Mouse (Mus musculus) forebrain, embryonic 13.5 days (tissue): ENCODE results near the gene Aco2. TPM values are rescaled to one million over a fixed set of nuclear protein-coding genes. Genes with fewer than 3 reads are reported as not detected.
A peak's percentile ranks its signal among the peaks of the same experiment; 100 is the strongest.

ENCODE experiments used
- ATAC-seq: fragments of 200-750 bp; cut with Nextera tagmentation; 2 replicates; pipeline ENCODE4 v1.8.0; 2017
- H3K27ac ChIP-seq: fragments of 300-500 bp; sonication (generic); 2 replicates; pipeline ENCODE4 v1.5.1; 2015; ENCODE audit warnings: inconsistent platforms, mild to moderate bottlenecking, moderate library complexity
- H3K27me3 ChIP-seq: fragments of 300-500 bp; sonication (generic); 2 replicates; pipeline ENCODE4 v1.6.1; 2015; ENCODE audit warnings: mild to moderate bottlenecking, inconsistent platforms
- H3K36me3 ChIP-seq: fragments of 300-500 bp; sonication (generic); 2 replicates; pipeline ENCODE4 v1.6.1; 2015; ENCODE audit warnings: mild to moderate bottlenecking, inconsistent platforms; ENCODE audit not compliant: poor library complexity, severe bottlenecking
- H3K4me1 ChIP-seq: fragments of 300-500 bp; sonication (generic); 2 replicates; pipeline ENCODE4 v1.6.1; 2015; ENCODE audit warnings: inconsistent platforms
- H3K4me2 ChIP-seq: fragments of 300-500 bp; sonication (generic); 2 replicates; pipeline ENCODE4 v1.6.1; 2015; ENCODE audit warnings: inconsistent platforms, mild to moderate bottlenecking, moderate library complexity
- H3K4me3 ChIP-seq: fragments of 300-500 bp; sonication (generic); 2 replicates; pipeline ENCODE4 v1.5.1; 2015; ENCODE audit warnings: mild to moderate bottlenecking, inconsistent platforms
- H3K9ac ChIP-seq: fragments of 300-500 bp; sonication (generic); 2 replicates; pipeline ENCODE4 v1.6.1; 2015; ENCODE audit warnings: mild to moderate bottlenecking, inconsistent platforms
- H3K9me3 ChIP-seq: fragments of 300-500 bp; sonication (generic); replicated peaks from 2 replicates; pipeline ENCODE4 v1.6.1; 2016; ENCODE audit warnings: inconsistent platforms
- WGBS: fragments of 180-500 bp; shearing (Covaris S2); methylation state at CpG from one replicate; pipeline ENCODE4 v1.1.7; 2015; 5-methylcytosine and 5-hydroxymethylcytosine counted together
- polyA plus RNA-seq: library from polyadenylated mRNA; unstranded; fragments of >200 nt; fragmentation: Nextera tagmentation; extraction: Ambion mirVana; gene quantifications from 2 replicates; pipeline ENCODE4 v1.2.1, GENCODE M21; 2015

Gene Aco2
- polyA plus RNA-seq, 1 experiment from 2014 or later = 202 TPM

DNA sequence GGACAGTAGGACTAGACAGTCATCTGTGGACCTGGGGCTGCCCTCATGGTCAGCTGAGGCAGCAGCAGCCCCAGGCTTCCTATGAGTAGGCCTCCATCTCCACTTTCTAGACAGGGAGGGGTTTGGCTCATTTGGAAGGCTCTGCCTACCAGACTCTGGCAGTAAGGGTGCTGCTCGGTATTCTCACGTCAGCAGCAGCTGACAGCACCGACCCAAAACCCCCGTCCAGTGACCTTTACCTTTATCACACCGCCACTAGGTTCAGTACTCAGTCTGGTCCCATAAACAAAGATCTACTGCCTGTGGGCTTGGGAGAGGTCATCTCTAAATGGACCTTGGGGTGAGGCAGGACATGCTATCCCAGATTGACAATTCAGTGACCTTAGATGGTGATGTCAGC is 43.6 kb downstream of the Aco2 start:
- Histone ChIP-seq H3K36me3 (peaks cover 78% of the 10 kb centered on the region), H3K4me3 (no peak overlapping the region), H3K4me2 (no peak overlapping the region), H3K27ac (no peak overlapping the region), H3K27me3 (no peaks in the 10 kb centered on the region), H3K9me3 (no peaks in the 10 kb centered on the region), H3K4me1 (no peaks in the 10 kb centered on the region), H3K9ac (no peak overlapping the region)
- ATAC-seq = no peak
- 81% methylated on average over 5 of the region's 5 CpGs for WGBS

DNA sequence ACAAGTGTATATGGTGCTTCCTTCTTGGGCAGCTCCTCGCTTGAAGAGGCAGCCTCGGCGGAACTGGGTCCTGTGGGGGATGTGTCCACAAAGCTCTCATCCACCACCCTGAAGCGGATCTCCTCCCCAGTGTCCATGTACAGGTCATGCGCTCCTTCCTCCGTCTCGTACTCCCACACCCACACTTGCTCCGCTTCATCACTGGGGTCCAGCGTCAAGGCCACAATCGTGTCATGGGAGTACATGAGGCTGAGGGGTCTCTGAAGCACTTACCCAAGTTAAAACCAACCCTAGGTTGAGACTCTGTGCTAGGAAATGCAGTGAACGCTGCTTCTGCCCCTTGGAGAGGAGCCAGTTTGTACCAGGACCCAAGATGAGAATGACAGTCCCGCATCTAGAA is 45.1 kb downstream of the Aco2 start:
- ATAC-seq = no peak
- no peak overlapping the region for H3K27ac ChIP-seq
- no peaks in the 10 kb centered on the region for H3K27me3 ChIP-seq
- peaks cover 4% of the 10 kb centered on the region; the same call in 1 of the 2 replicates for H3K4me1 ChIP-seq
- no peak overlapping the region for H3K4me3 ChIP-seq
- 91% methylated on average over 12 of the region's 12 CpGs for WGBS
- no peak overlapping the region for H3K9ac ChIP-seq
- H3K4me2 ChIP-seq = no peak overlapping the region
- H3K36me3 ChIP-seq = peaks cover 63% of the 10 kb centered on the region
- H3K9me3 ChIP-seq = no peaks in the 10 kb centered on the region

DNA sequence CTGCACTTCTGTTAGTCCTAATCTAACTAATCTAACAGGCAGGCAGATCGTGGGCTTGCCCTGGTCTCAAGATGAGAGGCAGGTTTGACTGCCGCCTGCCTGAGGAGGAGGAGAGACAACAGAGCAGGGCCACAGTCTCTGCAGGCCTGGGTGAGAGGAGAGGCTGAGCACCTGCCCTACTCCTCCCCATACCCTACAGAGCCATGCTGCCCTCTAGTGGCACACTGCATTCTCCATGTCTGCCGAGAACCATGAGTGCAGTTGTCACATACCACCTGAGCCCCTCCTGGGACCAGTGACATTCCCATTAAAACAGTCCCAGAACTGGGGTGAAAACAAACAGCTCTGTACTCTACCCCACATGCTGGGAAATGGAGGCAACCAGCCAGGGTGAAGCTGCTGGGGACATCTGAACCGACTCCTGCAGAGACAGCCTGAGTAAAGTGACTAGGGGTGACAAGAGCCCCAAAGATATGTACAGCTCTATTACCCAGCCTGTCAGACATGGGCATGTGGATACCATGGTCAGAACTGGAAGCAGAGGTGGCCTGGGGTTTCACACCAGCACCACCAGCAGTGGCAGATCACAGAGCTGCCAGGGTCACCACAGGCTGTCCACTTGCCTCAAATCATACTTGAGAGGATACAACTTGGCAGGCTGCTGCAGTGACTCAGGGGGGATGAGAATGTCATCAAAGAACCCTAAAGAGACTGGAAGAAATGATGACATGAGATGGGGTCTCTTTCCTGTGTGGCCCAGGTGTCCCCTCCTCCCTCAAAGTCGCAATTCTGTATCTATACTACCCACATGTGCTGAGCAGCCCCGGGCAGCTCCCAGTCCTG is 45.7 kb downstream of the Aco2 start:
- 61% methylated on average over 6 of the region's 6 CpGs for WGBS
- Histone ChIP-seq H3K9me3 (no peaks in the 10 kb centered on the region), H3K27me3 (no peaks in the 10 kb centered on the region), H3K4me1 (peaks cover 4% of the 10 kb centered on the region; the same call in 1 of the 2 replicates), H3K4me2 (no peak overlapping the region), H3K4me3 (no peak overlapping the region), H3K36me3 (peaks cover 56% of the 10 kb centered on the region), H3K9ac (no peak overlapping the region), H3K27ac (no peak overlapping the region)
- ATAC-seq = 0 out of 2 replicates have a peak, but pooled peaks have one; percentile 37

DNA sequence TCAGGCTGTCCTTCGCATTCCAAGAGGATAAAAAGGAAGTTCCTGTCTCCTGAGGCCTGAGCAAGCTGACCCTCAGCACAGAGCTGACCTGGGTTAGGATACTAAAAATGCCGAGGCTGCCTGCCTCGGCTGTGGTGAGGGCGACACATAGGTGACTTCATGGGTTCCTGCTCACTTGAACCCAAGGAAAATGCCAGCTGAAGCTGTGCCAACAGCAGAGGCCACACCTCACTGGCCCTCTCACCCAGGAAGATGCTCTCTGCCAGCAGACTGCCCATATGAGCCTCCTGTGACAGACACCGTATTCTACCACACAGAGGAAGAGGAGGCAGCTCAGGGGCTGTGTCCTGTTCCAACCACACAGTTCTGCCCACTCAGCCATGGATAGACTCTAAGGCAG is 47.0 kb downstream of the Aco2 start:
- no peak for ATAC-seq
- Histone ChIP-seq H3K4me3 (no peak overlapping the region), H3K9me3 (no peaks in the 10 kb centered on the region), H3K27ac (no peak overlapping the region), H3K27me3 (no peaks in the 10 kb centered on the region), H3K36me3 (peaks cover 44% of the 10 kb centered on the region), H3K4me1 (peaks cover 6% of the 10 kb centered on the region), H3K9ac (no peak overlapping the region), H3K4me2 (no peak overlapping the region)
- 85% methylated on average over 5 of the region's 5 CpGs for WGBS

DNA sequence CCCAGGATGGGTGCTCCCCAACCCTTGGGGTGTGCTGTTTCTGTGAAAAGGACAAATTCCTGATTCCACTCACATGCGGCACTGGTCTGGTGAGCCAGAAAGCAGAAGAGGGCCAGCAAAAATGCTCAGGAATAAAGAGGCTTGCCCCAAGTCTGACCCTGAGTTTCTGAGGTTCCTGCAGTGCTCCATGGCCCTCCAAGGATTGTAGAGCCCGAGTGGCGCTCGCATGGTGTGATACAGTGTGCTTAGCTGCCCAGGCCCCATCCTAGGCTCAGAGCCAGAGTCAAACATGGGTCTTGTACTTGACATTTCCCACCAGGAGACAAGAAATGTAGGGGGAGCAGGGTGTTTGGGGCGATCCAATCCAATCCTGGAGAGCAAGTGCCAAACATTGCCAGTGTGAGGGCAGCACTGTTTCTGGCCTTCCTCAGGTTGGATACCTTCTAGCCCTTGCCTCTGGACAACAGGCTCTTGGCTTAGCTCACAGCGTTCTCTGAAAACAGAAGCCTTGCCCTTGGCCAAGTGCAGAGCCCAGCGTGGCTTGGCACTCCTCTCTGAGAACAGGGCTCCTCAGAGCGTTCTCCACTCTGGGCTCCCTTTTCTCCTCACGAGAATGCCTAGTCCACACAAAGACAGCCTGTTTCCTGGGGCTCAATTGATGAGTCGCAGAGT is 48.6 kb downstream of the Aco2 start:
- H3K27ac ChIP-seq = no peak overlapping the region; the same call in 1 of the 2 replicates

DNA sequence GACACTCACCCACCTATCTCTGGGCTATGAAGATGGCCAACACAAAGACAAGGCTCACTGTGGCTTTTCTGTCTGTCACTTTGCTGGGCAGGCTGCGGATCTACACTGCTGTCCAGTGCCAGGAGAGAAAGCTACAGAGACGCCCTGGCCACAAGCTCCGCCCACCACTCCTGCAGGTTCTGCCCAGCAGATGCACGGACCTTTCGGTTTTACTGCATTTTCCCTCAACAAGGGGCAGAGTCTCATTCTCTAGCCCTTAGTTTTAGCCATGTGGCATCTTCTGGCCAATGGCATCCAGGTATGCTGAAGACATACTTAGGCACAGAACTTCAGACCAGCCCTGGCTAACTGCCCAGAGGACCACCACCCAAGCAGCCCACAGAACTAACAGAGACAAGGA is 49.1 kb downstream of the Aco2 start:
- Histone ChIP-seq H3K27ac (no peak overlapping the region; the same call in 1 of the 2 replicates), H3K36me3 (peaks cover 22% of the 10 kb centered on the region), H3K9me3 (no peaks in the 10 kb centered on the region), H3K4me1 (peaks cover 21% of the 10 kb centered on the region), H3K27me3 (no peaks in the 10 kb centered on the region), H3K4me3 (no peak overlapping the region), H3K4me2 (no peak overlapping the region), H3K9ac (peak overlapping the region; percentile 2; the same call in 1 of the 2 replicates)
- ATAC-seq = no peak
- 70% methylated on average over 5 of the region's 5 CpGs for WGBS

More for the DNA sequence above, 48.6 kb downstream of the Aco2 start:
- ATAC-seq = no peak
- Histone ChIP-seq H3K9me3 (no peaks in the 10 kb centered on the region), H3K4me1 (peaks cover 21% of the 10 kb centered on the region), H3K4me2 (no peak overlapping the region), H3K36me3 (peaks cover 28% of the 10 kb centered on the region), H3K27me3 (no peaks in the 10 kb centered on the region), H3K9ac (0 out of 2 replicates have a peak overlapping the region, but pooled peaks have one; percentile 2), H3K4me3 (no peak overlapping the region)
- WGBS = 87% methylated on average over 10 of the region's 10 CpGs

DNA sequence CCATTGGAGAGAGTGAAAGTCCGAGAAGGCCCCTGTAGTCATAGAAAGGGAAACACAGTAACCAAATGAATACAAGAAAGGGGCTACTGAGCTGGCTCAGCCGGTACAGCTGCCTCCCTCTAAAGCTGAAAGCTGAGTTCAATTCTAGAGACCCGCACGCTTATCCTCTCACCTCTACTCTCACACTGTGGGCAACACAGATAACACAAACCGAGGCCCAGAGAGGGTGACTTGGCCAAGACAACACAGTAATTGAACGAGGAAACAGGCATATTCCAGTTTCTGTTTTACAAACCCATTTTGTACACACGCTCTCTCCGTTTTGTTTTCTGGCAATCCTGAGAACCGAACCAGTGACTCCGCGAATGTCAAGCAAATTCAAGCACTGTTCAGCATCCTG is 52.8 kb downstream of the Aco2 start:
- H3K4me3 ChIP-seq = peak overlapping the region; percentile 75
- no peak overlapping the region for H3K27ac ChIP-seq
- peak overlapping the region; percentile 88 for H3K9ac ChIP-seq
- H3K27me3 ChIP-seq = no peaks in the 10 kb centered on the region
- H3K4me1 ChIP-seq = peaks cover 38% of the 10 kb centered on the region
- 88% methylated on average over 11 of the region's 11 CpGs for WGBS
- no peaks in the 10 kb centered on the region for H3K9me3 ChIP-seq
- peak overlapping the region; percentile 97 for H3K4me2 ChIP-seq
- H3K36me3 ChIP-seq = no peaks in the 10 kb centered on the region
- ATAC-seq = no peak

DNA sequence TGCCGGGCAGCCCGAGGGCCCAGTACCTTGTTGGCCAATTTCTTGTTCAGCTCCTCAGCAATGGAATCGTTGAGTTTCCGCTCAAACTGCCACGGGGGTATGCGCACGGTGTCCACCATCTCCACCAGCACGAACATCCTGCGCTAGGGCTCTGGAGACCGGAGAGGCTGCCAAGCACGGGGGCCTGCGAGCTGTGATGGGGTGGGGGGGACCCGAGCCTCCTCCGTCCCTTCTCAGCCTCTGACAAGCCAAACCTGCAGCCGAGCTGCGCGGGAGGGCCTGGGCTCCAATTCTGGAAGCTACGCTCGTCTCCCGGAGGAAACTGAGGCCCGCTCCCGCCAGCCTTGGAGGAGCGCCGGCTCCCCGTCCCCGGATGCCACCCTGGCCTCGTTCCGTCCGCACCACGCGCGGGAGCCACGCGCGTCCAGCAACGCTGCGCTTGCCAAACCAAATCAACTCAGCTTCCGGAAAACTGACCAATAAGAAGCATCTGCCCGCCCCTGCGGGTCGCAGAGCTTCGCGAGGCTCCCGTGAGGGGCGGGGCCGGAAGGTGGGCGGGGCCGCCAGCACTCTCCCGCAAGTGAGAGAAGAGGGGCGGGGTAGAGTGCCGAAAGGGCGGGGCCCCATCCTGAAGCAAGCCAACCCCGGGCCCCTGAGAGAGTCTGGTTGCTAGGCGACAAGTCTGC is 53.8 kb downstream of the Aco2 start, which contains the start of gene Polr3h:
Gene Polr3h (minus strand): TSS at position 481 of the 686 bp plus-strand sequence.
- under 1% methylated on average over 53 of the region's 54 CpGs for WGBS
- ATAC-seq = peak; percentile 95
- peak within 1 kb of the TSS; percentile 97 for H3K4me2 ChIP-seq
- H3K27me3 ChIP-seq = no peaks in the 10 kb centered on the region
- peak within 1 kb of the TSS; percentile 88 for H3K9ac ChIP-seq
- peaks cover 36% of the 10 kb centered on the region for H3K4me1 ChIP-seq
- peak within 1 kb of the TSS; percentile 75 for H3K4me3 ChIP-seq
- H3K9me3 ChIP-seq = no peaks in the 10 kb centered on the region
- H3K36me3 ChIP-seq = no peaks in the 10 kb centered on the region
- peak within 1 kb of the TSS; percentile 93 for H3K27ac ChIP-seq

DNA sequence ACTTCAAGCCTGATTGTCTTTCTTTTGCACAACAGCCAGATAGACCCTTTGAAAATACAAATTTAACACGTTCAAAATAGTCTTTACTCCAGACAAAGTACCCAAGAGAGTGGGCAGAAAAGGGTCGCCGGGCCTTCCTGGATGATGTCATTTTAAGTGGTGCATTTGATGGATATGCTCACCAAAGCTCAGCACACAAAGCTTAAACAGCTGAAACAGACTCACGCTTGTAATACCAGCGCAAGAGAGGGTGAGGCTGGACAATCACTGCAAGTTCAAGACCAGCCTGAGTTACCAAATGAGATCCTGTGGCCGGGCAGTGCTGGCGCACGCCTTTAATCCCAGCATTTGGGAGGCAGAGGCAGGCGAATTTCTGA is 54.3 kb downstream of the Aco2 start:
- Histone ChIP-seq H3K27me3 (no peaks in the 10 kb centered on the region), H3K4me3 (peak overlapping the region; percentile 75), H3K9me3 (no peaks in the 10 kb centered on the region), H3K27ac (peak overlapping the region; percentile 93), H3K4me1 (peaks cover 34% of the 10 kb centered on the region), H3K4me2 (peak overlapping the region; percentile 97), H3K36me3 (no peaks in the 10 kb centered on the region), H3K9ac (no peak overlapping the region)
- whole genome bisulfite sequencing = 18% methylated on average over 9 of the region's 9 CpGs
- ATAC-seq = no peak

DNA sequence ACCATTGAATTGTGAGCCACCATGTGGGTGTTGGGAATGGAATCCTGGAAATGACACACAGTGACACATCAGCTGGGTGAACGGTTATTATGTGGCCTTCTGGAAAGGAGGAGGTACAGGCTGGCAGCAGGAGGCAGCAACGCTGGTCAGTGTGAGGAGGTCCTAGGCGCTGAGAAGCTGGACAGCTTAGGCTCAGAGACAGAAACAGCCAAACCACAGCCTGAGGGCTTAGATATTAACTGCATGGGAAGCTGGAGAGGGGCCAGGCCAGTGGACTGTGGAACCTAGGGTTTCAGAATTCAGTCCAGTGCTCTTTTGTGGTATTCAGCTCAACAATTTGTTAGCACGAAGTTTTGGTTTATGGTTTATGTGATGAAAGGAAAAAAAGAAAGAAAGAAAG is 55.6 kb downstream of the Aco2 start:
- H3K4me3 ChIP-seq = no peak overlapping the region
- no peaks in the 10 kb centered on the region for H3K27me3 ChIP-seq
- 39% methylated on average over 4 of the region's 4 CpGs for WGBS
- H3K4me2 ChIP-seq = no peak overlapping the region
- H3K36me3 ChIP-seq = no peaks in the 10 kb centered on the region
- peaks cover 34% of the 10 kb centered on the region for H3K4me1 ChIP-seq
- ATAC-seq = no peak
- H3K9me3 ChIP-seq = no peaks in the 10 kb centered on the region
- 0 out of 2 replicates have a peak overlapping the region, but pooled peaks have one; percentile 35 for H3K9ac ChIP-seq
- H3K27ac ChIP-seq = peak overlapping the region; percentile 93

DNA sequence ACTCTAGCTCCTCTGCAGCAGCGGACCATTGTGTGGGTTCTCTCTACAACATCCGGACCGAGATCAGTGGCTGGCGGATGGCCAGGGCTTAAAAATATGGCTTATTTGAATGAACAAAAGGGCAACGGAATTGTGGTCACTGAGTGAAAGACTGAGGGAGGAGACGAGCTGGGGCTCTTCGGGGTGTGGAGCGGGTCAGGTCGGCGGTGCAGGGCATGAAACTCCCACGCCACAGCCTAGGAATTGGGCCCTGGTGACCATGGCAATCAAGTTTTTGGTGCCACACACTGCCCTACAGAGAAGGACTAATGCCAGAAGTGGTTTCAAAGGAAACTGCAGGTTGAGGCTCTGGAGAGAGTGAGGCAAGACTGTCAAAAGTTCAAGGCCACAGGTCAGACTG is 56.2 kb downstream of the Aco2 start:
- Histone ChIP-seq H3K4me1 (peaks cover 34% of the 10 kb centered on the region), H3K4me3 (no peak overlapping the region), H3K9me3 (no peaks in the 10 kb centered on the region), H3K36me3 (no peaks in the 10 kb centered on the region), H3K27me3 (no peaks in the 10 kb centered on the region), H3K4me2 (no peak overlapping the region), H3K9ac (no peak overlapping the region), H3K27ac (peak overlapping the region; percentile 93)
- WGBS = 27% methylated on average over 11 of the region's 11 CpGs
- no peak for ATAC-seq
